20 mouse cellular contexts compared by ENCODE assay signal in the genomic region with DNA sequence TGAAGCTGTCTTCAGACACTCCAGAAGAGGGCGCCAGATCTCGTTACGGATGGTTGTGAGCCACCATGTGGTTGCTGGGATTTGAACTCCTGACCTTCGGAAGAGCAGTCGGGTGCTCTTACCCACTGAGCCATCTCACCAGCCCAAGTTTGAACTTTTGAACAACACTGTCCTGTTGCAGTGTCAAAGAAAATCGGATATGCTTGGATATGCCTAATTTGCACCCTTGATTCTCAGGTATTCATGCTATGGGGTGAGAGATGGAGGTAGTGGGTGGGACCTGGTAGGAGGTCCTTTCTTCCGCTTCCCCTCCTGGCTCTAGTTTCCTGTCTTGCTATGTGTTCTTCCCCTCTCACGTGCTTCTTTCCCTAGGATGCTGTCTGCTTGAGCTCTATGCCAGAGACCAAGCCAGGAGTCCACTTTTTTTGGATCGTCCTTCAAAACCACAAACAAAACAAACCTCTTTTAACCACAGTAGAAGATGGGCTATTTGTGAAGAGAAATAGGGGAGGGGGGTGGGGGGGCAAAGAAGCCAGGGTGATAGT. TPM values are rescaled to one million over a fixed set of nuclear protein-coding genes. Genes with fewer than 3 reads are reported as not detected.
A peak's percentile ranks its signal among the peaks of the same experiment; 100 is the strongest.
DNase-seq lines count a peak whose midpoint lies in the region; ATAC-seq and TF ChIP-seq lines count a peak whose summit lies in the region.
"Had no signal": no experiment of that assay in that cellular context is flagged by ENCODE, and none has a peak within 500 bp of the region (broad histone marks: within the 10 kb centered on the region; RNA-seq: fewer than 3 reads in every experiment).

No protein-coding gene starts in this region.

- H3K4me2 ChIP-seq in liver, postnatal 0 days (ENCODE audit: low read depth, low read length), result no peak overlapping the region
- H3K4me2 ChIP-seq: embryonic facial prominence, embryonic 15.5 days had no signal

- peaks cover 4% of the 10 kb centered on the region for H3K36me3 ChIP-seq in megakaryocyte, embryonic 14.5 days (replicated peaks; ENCODE audit: low read length)
- H3K36me3 ChIP-seq in MEL (ENCODE audit: control insufficient read depth in 1 of 2, insufficient read depth in 2 of 2, low read length in 2 of 2), result peaks cover 0 to 15% of the 10 kb centered on the region in 2 experiments; a peak in 2 of 4 replicates
- H3K36me3 ChIP-seq in liver, postnatal 0 days (replicated peaks; ENCODE audit: insufficient read depth, low read length), result no peaks in the 10 kb centered on the region; the same call in 1 of the 2 replicates
- H3K36me3 ChIP-seq: embryonic facial prominence, embryonic 15.5 days; heart, embryonic 13.5 days had no signal

- H3K27ac ChIP-seq in MEL (ENCODE audit: control insufficient read depth, low read depth, low read length), result no peak overlapping the region
- H3K27ac ChIP-seq in liver, postnatal 0 days (ENCODE audit: low read depth), result no peak overlapping the region
- H3K27ac ChIP-seq: embryonic facial prominence, embryonic 15.5 days; heart, embryonic 13.5 days; left cerebral cortex, adult 2 months had no signal

- TF ChIP-seq CTCF in MEL (IDR thresholded peaks at IDR 0.05 in 2 of 3, conservative IDR thresholded peaks at IDR 0.05 in 1 of 3; ENCODE audit: control insufficient read depth in 1 of 3, insufficient read depth in 1 of 3, low read depth in 2 of 3, low read length in 3 of 3, poor library complexity in 1 of 3, severe bottlenecking in 1 of 3), result no peak
- TF ChIP-seq CTCF in liver, postnatal 0 days (IDR thresholded peaks at IDR 0.05; ENCODE audit: low read depth), result peak; percentile 13

- peak; percentile 34 for DNase-seq in embryo, embryonic 10.5 days (ENCODE audit: low spot score)
- DNase-seq in embryo, embryonic 11 days, result no peak
- DNase-seq in MEL (ENCODE audit: low read depth, low spot score), result peak; percentile 76
- no peak for DNase-seq in liver, postnatal 0 days
- no peak for DNase-seq in adrenal gland, postnatal 4 days (ENCODE audit: low spot score in 2 of 2)

- TF ChIP-seq RAD21 in MEL (IDR thresholded peaks at IDR 0.05; ENCODE audit: low read depth, low read length), result no peak

- peaks cover 59% of the 10 kb centered on the region for H3K4me1 ChIP-seq in megakaryocyte, embryonic 14.5 days
- peaks cover 4 to 20% of the 10 kb centered on the region in 2 experiments; a peak in 3 of 4 replicates for H3K4me1 ChIP-seq in MEL (ENCODE audit: control insufficient read depth in 1 of 2, insufficient read depth in 2 of 2, low read length in 2 of 2)
- H3K4me1 ChIP-seq in liver, postnatal 0 days (ENCODE audit: insufficient read depth), result peaks cover 17% of the 10 kb centered on the region; the same call in 1 of the 2 replicates

- no peak for ATAC-seq in megakaryocyte, adult 5-6 weeks (ENCODE audit: poor library complexity, severe bottlenecking)
- ATAC-seq in liver, postnatal 0 days, result 0 out of 2 replicates have a peak, but pooled peaks have one; percentile 1
- ATAC-seq in activated CD4-positive, CD25-positive, alpha-beta regulatory T cell, adult 4 months, result no peak
- ATAC-seq: midbrain, embryonic 16.5 days had no signal

- H3K27me3 ChIP-seq in megakaryocyte, embryonic 14.5 days (replicated peaks), result no peaks in the 10 kb centered on the region
- no peaks in the 10 kb centered on the region for H3K27me3 ChIP-seq in MEL (ENCODE audit: control insufficient read depth in 1 of 2, insufficient read depth in 2 of 2, low read length in 2 of 2)
- H3K27me3 ChIP-seq in liver, postnatal 0 days (ENCODE audit: insufficient read depth, low read length), result no peaks in the 10 kb centered on the region
- H3K27me3 ChIP-seq: embryonic facial prominence, embryonic 15.5 days; heart, embryonic 13.5 days had no signal

- no peaks in the 10 kb centered on the region for H3K9me3 ChIP-seq in megakaryocyte, embryonic 14.5 days
- H3K9me3 ChIP-seq in MEL (replicated peaks; ENCODE audit: insufficient read depth, low read length), result no peaks in the 10 kb centered on the region
- H3K9me3 ChIP-seq in liver, postnatal 0 days (ENCODE audit: low read length), result no peaks in the 10 kb centered on the region
- H3K9me3 ChIP-seq: embryonic facial prominence, embryonic 15.5 days; heart, embryonic 13.5 days had no signal

- no peak for TF ChIP-seq EP300 in MEL (IDR thresholded peaks at IDR 0.05; ENCODE audit: low read depth in 1 of 2, low read length in 2 of 2)
- no peak for TF ChIP-seq EP300 in liver, postnatal 0 days (IDR thresholded peaks at IDR 0.05; ENCODE audit: low read depth)

- H3K4me3 ChIP-seq in megakaryocyte, embryonic 14.5 days (replicated peaks), result peak overlapping the region; percentile 38
- peak overlapping the region; percentile 51 for H3K4me3 ChIP-seq in MEL (ENCODE audit: control insufficient read depth in 1 of 2, insufficient read depth in 1 of 2, low read depth in 2 of 2, low read length in 2 of 2)
- no peak overlapping the region for H3K4me3 ChIP-seq in liver, postnatal 0 days (ENCODE audit: low read depth, low read length)
- H3K4me3 ChIP-seq: embryonic facial prominence, embryonic 15.5 days; left cerebral cortex, adult 2 months had no signal

- TF ChIP-seq POLR2A in MEL (IDR thresholded peaks at IDR 0.05; ENCODE audit: control insufficient read depth in 1 of 2, insufficient read depth in 1 of 2, low read depth in 1 of 2, low read length in 2 of 2, poor library complexity in 1 of 2), result no peak

- peak overlapping the region; percentile 53 for H3K9ac ChIP-seq in MEL (ENCODE audit: control insufficient read depth, low read depth, low read length, poor library complexity, severe bottlenecking)
- no peak overlapping the region for H3K9ac ChIP-seq in liver, postnatal 0 days (replicated peaks)
- H3K9ac ChIP-seq: embryonic facial prominence, embryonic 15.5 days had no signal

- no peaks in the 10 kb centered on the region; the same call in 1 of the 2 replicates for H3K79me2 ChIP-seq in MEL (ENCODE audit: control insufficient read depth, insufficient read depth, low read length, poor library complexity)

- WGBS in liver, postnatal 0 days (ENCODE audit: insufficient replicate concordance), result 56% methylated on average over 6 of the region's 9 CpGs

RNA-seq across cellular contexts. Expression of a gene that starts 19.9 kb away (rescaled TPM):
- polyA plus RNA-seq in megakaryocyte, embryonic 14.5 days (2012; ENCODE audit: insufficient read depth, low replicate concordance), result not detected in 2 replicates
- 4.5 and 11.2 TPM in 2 replicates for total RNA-seq in megakaryocyte, adult 5-6 weeks (2015)
- 2.6 and 3.6 TPM in 2 replicates for total RNA-seq in megakaryocyte, adult 5-6 weeks (2017)
- not detected in 2 replicates for total RNA-seq in MEL (2012; rRNA removed)
- not detected for polyA plus RNA-seq in MEL (2012; ENCODE audit: insufficient read depth in 1 of 2, insufficient read length in 2 of 2, low read depth in 1 of 2, low replicate concordance in 2 of 2, missing spikeins in 1 of 2)
- 0.32 and 0.39 TPM in 2 replicates for polyA plus RNA-seq in liver, postnatal 0 days (2015; fragmentation: Nextera tagmentation; extraction: Ambion mirVana)
- not detected for polyA plus RNA-seq in activated CD4-positive, CD25-positive, alpha-beta regulatory T cell, adult 4 months (2017; shearing (Covaris generic))
- under 1 TPM in 1 of 2 experiments, not detected in 1; 0.79 TPM for total RNA-seq in adrenal gland, postnatal 4 days (2021)
- total RNA-seq: gastrocnemius, postnatal 10 days; heart, postnatal 4 days; left cerebral cortex, adult 2 months; left cerebral cortex, postnatal 4 days had no signal
- polyA plus RNA-seq: adrenal gland, adult 2 months; cortical plate, adult 2 months; embryonic facial prominence, embryonic 15.5 days; heart, embryonic 13.5 days; liver, adult 2 months; midbrain, embryonic 16.5 days had no signal

RNA-seq across cellular contexts. Expression of a gene that starts 20.0 kb away (rescaled TPM):
- not detected in 2 replicates for polyA plus RNA-seq in megakaryocyte, embryonic 14.5 days (2012; ENCODE audit: insufficient read depth, low replicate concordance)
- total RNA-seq in megakaryocyte, adult 5-6 weeks (2015), result 2.7 TPM in 1 of 2 replicates, not detected in the other
- 3.4 TPM in 1 of 2 replicates, not detected in the other for total RNA-seq in megakaryocyte, adult 5-6 weeks (2017)
- not detected in 2 replicates for total RNA-seq in MEL (2012; rRNA removed)
- polyA plus RNA-seq in MEL (2012; ENCODE audit: insufficient read depth in 1 of 2, insufficient read length in 2 of 2, low read depth in 1 of 2, low replicate concordance in 2 of 2, missing spikeins in 1 of 2), result not detected
- not detected in 2 replicates for polyA plus RNA-seq in liver, postnatal 0 days (2015; fragmentation: Nextera tagmentation; extraction: Ambion mirVana)
- not detected for polyA plus RNA-seq in activated CD4-positive, CD25-positive, alpha-beta regulatory T cell, adult 4 months (2017; shearing (Covaris generic))
- total RNA-seq in adrenal gland, postnatal 4 days (2021), result not detected
- total RNA-seq: adrenal gland, adult 2 months; gastrocnemius, postnatal 10 days; heart, adult 18-20 months; heart, postnatal 4 days; left cerebral cortex, adult 2 months; left cerebral cortex, postnatal 4 days; megakaryocyte progenitor cell, adult 5-6 weeks had no signal
- polyA plus RNA-seq: adrenal gland, adult 2 months; cortical plate, adult 2 months; embryonic facial prominence, embryonic 15.5 days; heart, embryonic 13.5 days; liver, adult 2 months; midbrain, embryonic 16.5 days had no signal

RNA-seq across cellular contexts. Expression of a gene that starts 41.3 kb away (rescaled TPM):
- polyA plus RNA-seq in megakaryocyte, embryonic 14.5 days (2012; ENCODE audit: insufficient read depth, low replicate concordance), result not detected in 2 replicates
- total RNA-seq in megakaryocyte, adult 5-6 weeks (2015), result 34.3 and 38.5 TPM in 2 replicates
- total RNA-seq in megakaryocyte, adult 5-6 weeks (2017), result 58.0 and 59.7 TPM in 2 replicates
- not detected in 2 replicates for total RNA-seq in MEL (2012; rRNA removed)
- polyA plus RNA-seq in MEL (2012; ENCODE audit: insufficient read depth in 1 of 2, insufficient read length in 2 of 2, low read depth in 1 of 2, low replicate concordance in 2 of 2, missing spikeins in 1 of 2), result not detected
- 0.11 and 0.27 TPM in 2 replicates for polyA plus RNA-seq in liver, postnatal 0 days (2015; fragmentation: Nextera tagmentation; extraction: Ambion mirVana)
- 10 to 100 TPM; 55.9 to 76.5 TPM for polyA plus RNA-seq in activated CD4-positive, CD25-positive, alpha-beta regulatory T cell, adult 4 months (2017; shearing (Covaris generic))
- under 1 TPM in 1 of 2 experiments, not detected in 1; 0.23 TPM for total RNA-seq in adrenal gland, postnatal 4 days (2021)
- total RNA-seq: heart, postnatal 4 days; left cerebral cortex, adult 2 months; left cerebral cortex, postnatal 4 days had no signal
- polyA plus RNA-seq: adrenal gland, adult 2 months; cortical plate, adult 2 months; heart, embryonic 13.5 days; midbrain, embryonic 16.5 days had no signal

RNA-seq across cellular contexts. Expression of a gene that starts 44.9 kb away (rescaled TPM):
- 0.43 TPM in 1 of 2 replicates, not detected in the other for polyA plus RNA-seq in megakaryocyte, embryonic 14.5 days (2012; ENCODE audit: insufficient read depth, low replicate concordance)
- total RNA-seq in megakaryocyte, adult 5-6 weeks (2015), result 154 and 164 TPM in 2 replicates
- 141 and 149 TPM in 2 replicates for total RNA-seq in megakaryocyte, adult 5-6 weeks (2017)
- total RNA-seq in MEL (2012; rRNA removed), result not detected in 2 replicates
- not detected for polyA plus RNA-seq in MEL (2012; ENCODE audit: insufficient read depth in 1 of 2, insufficient read length in 2 of 2, low read depth in 1 of 2, low replicate concordance in 2 of 2, missing spikeins in 1 of 2)
- polyA plus RNA-seq in liver, postnatal 0 days (2015; fragmentation: Nextera tagmentation; extraction: Ambion mirVana), result 10.5 and 11.9 TPM in 2 replicates
- polyA plus RNA-seq in activated CD4-positive, CD25-positive, alpha-beta regulatory T cell, adult 4 months (2017; shearing (Covaris generic)), result 1 to 10 TPM; 4.2 to 6.0 TPM
- total RNA-seq in adrenal gland, postnatal 4 days (2021), result 1 to 10 TPM in 1 of 2 experiments, under 1 TPM in 1; 0.67 to 1.7 TPM

RNA-seq across cellular contexts. Expression of a gene that starts 57.1 kb away (rescaled TPM):
- polyA plus RNA-seq in megakaryocyte, embryonic 14.5 days (2012; ENCODE audit: insufficient read depth, low replicate concordance), result not detected in 2 replicates
- total RNA-seq in megakaryocyte, adult 5-6 weeks (2015), result 4.7 and 10.0 TPM in 2 replicates
- total RNA-seq in megakaryocyte, adult 5-6 weeks (2017), result 6.8 and 8.4 TPM in 2 replicates
- total RNA-seq in MEL (2012; rRNA removed), result not detected in 2 replicates
- polyA plus RNA-seq in MEL (2012; ENCODE audit: insufficient read depth in 1 of 2, insufficient read length in 2 of 2, low read depth in 1 of 2, low replicate concordance in 2 of 2, missing spikeins in 1 of 2), result not detected
- polyA plus RNA-seq in liver, postnatal 0 days (2015; fragmentation: Nextera tagmentation; extraction: Ambion mirVana), result 0.64 and 1.1 TPM in 2 replicates
- polyA plus RNA-seq in activated CD4-positive, CD25-positive, alpha-beta regulatory T cell, adult 4 months (2017; shearing (Covaris generic)), result 1 to 10 TPM; 1.5 to 3.8 TPM
- total RNA-seq in adrenal gland, postnatal 4 days (2021), result under 1 TPM; 0.11 to 0.25 TPM
- total RNA-seq: heart, adult 18-20 months; heart, postnatal 4 days; left cerebral cortex, adult 2 months; left cerebral cortex, postnatal 4 days had no signal
- polyA plus RNA-seq: midbrain, embryonic 16.5 days had no signal

Comparison
In these comparisons a context has a peak if more than half of its experiments do, and no peak if none do; other contexts are left out.
1. DNase-seq: peak in embryo, embryonic 10.5 days (single experiment) and MEL (single experiment); none in embryo, embryonic 11 days (single experiment), liver, postnatal 0 days (single experiment) and adrenal gland, postnatal 4 days (0 of 2).
2. RNA of a gene that starts 41.3 kb away (polyA plus RNA-seq): 55.9 to 76.5 TPM in activated CD4-positive, CD25-positive, alpha-beta regulatory T cell, adult 4 months; 0.11 to 0.27 TPM in liver, postnatal 0 days, not detected in MEL and not detected in megakaryocyte, embryonic 14.5 days; every median in the first group is over 10 times any median in the second.